Mouse (Mus musculus): Measurements from ENCODE around the gene Olfr715. TPM values are rescaled to one million over a fixed set of nuclear protein-coding genes. Genes with fewer than 3 reads are reported as not detected.
"Not testable (repeated sequence)": the region's sequence is repeated elsewhere in the genome, so short reads cannot be mapped to it uniquely, and the experiment has no call there.

Gene Olfr715
- polyA plus RNA-seq (2012; rRNA removed): not detected in 2 replicates

GRCm38 (mm10) chr7:107130983-107131382 lies at the start of gene Olfr715:
TSS of gene Olfr715 (minus strand) at chr7:107131083.
- H3K27ac ChIP-seq (ENCODE audit: insufficient read depth, low read depth, low read length); H3K27me3 ChIP-seq (ENCODE audit: control insufficient read depth, insufficient read depth, low read length); H3K4me1 ChIP-seq (ENCODE audit: control insufficient read depth, insufficient read depth, insufficient read length, low read length); H3K4me3 ChIP-seq (ENCODE audit: low read depth, low read length); H3K36me3 ChIP-seq (ENCODE audit: control insufficient read depth, insufficient read depth, low read length): not testable (repeated sequence)
- WGBS: 77% methylated on average over 3 of the region's 3 CpGs

GRCm38 (mm10) chr7:107180406-107180805 lies 49.5 kb upstream of the Olfr715 start:
- no peaks in the 10 kb centered on the region for H3K4me1 ChIP-seq (ENCODE audit: control insufficient read depth, insufficient read depth, insufficient read length, low read length)
- 25% methylated on average over 2 of the region's 2 CpGs for WGBS
- no peak overlapping the region for H3K4me3 ChIP-seq (ENCODE audit: low read depth, low read length)
- TF ChIP-seq POLR2A (IDR thresholded peaks at IDR 0.05; ENCODE audit: low read depth, low read length) (no peak), CTCF (IDR thresholded peaks at IDR 0.05; ENCODE audit: extremely low read depth, insufficient read length, insufficient replicate concordance, low read depth, low read length) (no peak)
- no peaks in the 10 kb centered on the region; the same call in 1 of the 2 replicates for H3K27me3 ChIP-seq (ENCODE audit: control insufficient read depth, insufficient read depth, low read length)
- no peak overlapping the region for H3K27ac ChIP-seq (ENCODE audit: insufficient read depth, low read depth, low read length)
- H3K36me3 ChIP-seq (ENCODE audit: control insufficient read depth, insufficient read depth, low read length): no peaks in the 10 kb centered on the region

GRCm38 (mm10) chr7:107166690-107167089 lies 35.8 kb upstream of the Olfr715 start, which contains the start of gene Nlrp14:
TSS of gene Nlrp14 (plus strand) at chr7:107166990.
- no peaks in the 10 kb centered on the region for H3K36me3 ChIP-seq (ENCODE audit: control insufficient read depth, insufficient read depth, low read length)
- no peak within 1 kb of the TSS for H3K27ac ChIP-seq (ENCODE audit: insufficient read depth, low read depth, low read length)
- no peaks in the 10 kb centered on the region for H3K27me3 ChIP-seq (ENCODE audit: control insufficient read depth, insufficient read depth, low read length)
- H3K4me1 ChIP-seq (ENCODE audit: control insufficient read depth, insufficient read depth, insufficient read length, low read length): no peaks in the 10 kb centered on the region
- no peak for TF ChIP-seq POLR2A (IDR thresholded peaks at IDR 0.05; ENCODE audit: low read depth, low read length)
- TF ChIP-seq CTCF (IDR thresholded peaks at IDR 0.05; ENCODE audit: extremely low read depth, insufficient read length, insufficient replicate concordance, low read depth, low read length): no peak
- H3K4me3 ChIP-seq (ENCODE audit: low read depth, low read length): no peak within 1 kb of the TSS
- WGBS: 79% methylated on average over 10 of the region's 10 CpGs

- WGBS: 57% methylated on average over 2 of the region's 2 CpGs
- not testable (repeated sequence) for H3K27me3 ChIP-seq (ENCODE audit: control insufficient read depth, insufficient read depth, low read length)
These were observed 7.1 kb upstream of the Olfr715 start, which contains the start of gene Olfr716 for GRCm38 (mm10) chr7:107138027-107138426. TSS of gene Olfr716 (plus strand) at chr7:107138327.

GRCm38 (mm10) chr7:107110269-107110668 lies 20.6 kb downstream of the Olfr715 start, which contains the start of gene Olfr715b:
TSS of gene Olfr715b (minus strand) at chr7:107110369.
- 69% methylated on average over 2 of the region's 2 CpGs for WGBS
- H3K4me3 ChIP-seq (ENCODE audit: low read depth, low read length); H3K4me1 ChIP-seq (ENCODE audit: control insufficient read depth, insufficient read depth, insufficient read length, low read length); H3K27ac ChIP-seq (ENCODE audit: insufficient read depth, low read depth, low read length); H3K36me3 ChIP-seq (ENCODE audit: control insufficient read depth, insufficient read depth, low read length); H3K27me3 ChIP-seq (ENCODE audit: control insufficient read depth, insufficient read depth, low read length): not testable (repeated sequence)

More at GRCm38 (mm10) chr7:107138027-107138426, 7.1 kb upstream of the Olfr715 start, which contains the start of gene Olfr716:
- H3K4me1 ChIP-seq (ENCODE audit: control insufficient read depth, insufficient read depth, insufficient read length, low read length); H3K36me3 ChIP-seq (ENCODE audit: control insufficient read depth, insufficient read depth, low read length); H3K4me3 ChIP-seq (ENCODE audit: low read depth, low read length); H3K27ac ChIP-seq (ENCODE audit: insufficient read depth, low read depth, low read length): not testable (repeated sequence)

GRCm38 (mm10) chr7:107092920-107093319 lies 38.0 kb downstream of the Olfr715 start, which contains the start of gene Olfr17:
TSS of gene Olfr17 (plus strand) at chr7:107093220.
- WGBS: 33% methylated on average over 1 of the region's 1 CpGs
- Histone ChIP-seq H3K4me3 (ENCODE audit: low read depth, low read length) (no peak within 1 kb of the TSS), H3K27me3 (ENCODE audit: control insufficient read depth, insufficient read depth, low read length) (no peaks in the 10 kb centered on the region)

More at GRCm38 (mm10) chr7:107092920-107093319, 38.0 kb downstream of the Olfr715 start, which contains the start of gene Olfr17:
- no peak within 1 kb of the TSS for H3K27ac ChIP-seq (ENCODE audit: insufficient read depth, low read depth, low read length)
- H3K36me3 ChIP-seq (ENCODE audit: control insufficient read depth, insufficient read depth, low read length): no peaks in the 10 kb centered on the region
- no peak for TF ChIP-seq CTCF (IDR thresholded peaks at IDR 0.05; ENCODE audit: extremely low read depth, insufficient read length, insufficient replicate concordance, low read depth, low read length)
- no peak for TF ChIP-seq POLR2A (IDR thresholded peaks at IDR 0.05; ENCODE audit: low read depth, low read length)
- H3K4me1 ChIP-seq (ENCODE audit: control insufficient read depth, insufficient read depth, insufficient read length, low read length): no peaks in the 10 kb centered on the region

Other genes starting within 250 kb of the Olfr715 start
- gene Olfr706, start 242.9 kb downstream of the Olfr715 start, polyA plus RNA-seq (2012; rRNA removed): not detected in 2 replicates
- gene Olfr707, start 229.8 kb downstream of the Olfr715 start, polyA plus RNA-seq (2012; rRNA removed): not detected in 2 replicates
- gene Olfr1532-ps1, start 223.1 kb downstream of the Olfr715 start, polyA plus RNA-seq (2012; rRNA removed): not detected in 2 replicates
- gene Olfr709-ps1, start 198.9 kb downstream of the Olfr715 start, polyA plus RNA-seq (2012; rRNA removed): not detected in 2 replicates
- gene Olfr710, start 182.8 kb downstream of the Olfr715 start, polyA plus RNA-seq (2012; rRNA removed): not detected in 2 replicates
- not detected in 2 replicates for gene Olfr6, start 167.1 kb downstream of the Olfr715 start, polyA plus RNA-seq (2012; rRNA removed)
- gene Olfr711, start 155.6 kb downstream of the Olfr715 start, polyA plus RNA-seq (2012; rRNA removed): not detected in 2 replicates
- not detected in 2 replicates for gene Olfr2, start 125.0 kb downstream of the Olfr715 start, polyA plus RNA-seq (2012; rRNA removed)
- not detected in 2 replicates for gene Olfr713, start 99.9 kb downstream of the Olfr715 start, polyA plus RNA-seq (2012; rRNA removed)
- not detected in 2 replicates for gene Olfr714, start 60.1 kb downstream of the Olfr715 start, polyA plus RNA-seq (2012; rRNA removed)
- gene Olfr17, start 37.9 kb downstream of the Olfr715 start, polyA plus RNA-seq (2012; rRNA removed): not detected in 2 replicates
- not detected in 2 replicates for gene Olfr715b, start 20.7 kb downstream of the Olfr715 start, polyA plus RNA-seq (2012; rRNA removed)
- gene Olfr716, start 7.2 kb upstream of the Olfr715 start, polyA plus RNA-seq (2012; rRNA removed): not detected in 2 replicates
- not detected in 2 replicates for gene Nlrp14, start 35.9 kb upstream of the Olfr715 start, polyA plus RNA-seq (2012; rRNA removed)
- not detected in 2 replicates for gene Rbmxl2, start 78.4 kb upstream of the Olfr715 start, polyA plus RNA-seq (2012; rRNA removed)
- 0.28 and 0.41 TPM in 2 replicates for gene Syt9, start 239.6 kb upstream of the Olfr715 start, polyA plus RNA-seq (2012; rRNA removed)

All from small intestine, adult 2 months (tissue).